Mouse (Mus musculus) ovary, adult 18-20 months (tissue): ENCODE measurements around the gene Nfia.

Experiments
- DNase-seq: peaks from one replicate; pipeline ENCODE4 v3.0.0; 2022; ENCODE audit warnings: low spot score, mixed read lengths

Nfia gene

GRCm38 (mm10) chr4:98104161-98104560 lies 331.6 kb downstream of the Nfia start:
- DNase-seq, result peak; percentile 29

GRCm38 (mm10) chr4:98104911-98105702 lies 332.6 kb downstream of the Nfia start:
- DNase-seq, result no peak

- DNase-seq, result no peak
These were observed 333.4 kb downstream of the Nfia start for GRCm38 (mm10) chr4:98105971-98106370.

- DNase-seq, result no peak
These were observed 334.0 kb downstream of the Nfia start for GRCm38 (mm10) chr4:98106445-98107092.

GRCm38 (mm10) chr4:98107093-98107453 lies 334.5 kb downstream of the Nfia start:
- DNase-seq, result no peak

GRCm38 (mm10) chr4:98107936-98108675 lies 335.6 kb downstream of the Nfia start:
- DNase-seq, result no peak

GRCm38 (mm10) chr4:98108676-98109016 lies 336.1 kb downstream of the Nfia start:
- no peak for DNase-seq

- DNase-seq, result peak; percentile 49
These were observed 336.5 kb downstream of the Nfia start for GRCm38 (mm10) chr4:98109064-98109463.

- DNase-seq, result no peak
These were observed 337.4 kb downstream of the Nfia start for GRCm38 (mm10) chr4:98109911-98110310.

- DNase-seq, result no peak
These were observed 340.9 kb downstream of the Nfia start for GRCm38 (mm10) chr4:98113289-98114024.

GRCm38 (mm10) chr4:98114966-98115365 lies 342.4 kb downstream of the Nfia start:
- no peak for DNase-seq

GRCm38 (mm10) chr4:98115401-98115800 lies 342.9 kb downstream of the Nfia start:
- no peak for DNase-seq

GRCm38 (mm10) chr4:98116046-98116445 lies 343.5 kb downstream of the Nfia start:
- DNase-seq, result no peak

GRCm38 (mm10) chr4:98118126-98118525 lies 345.6 kb downstream of the Nfia start:
- no peak for DNase-seq

GRCm38 (mm10) chr4:98118761-98119675 lies 346.5 kb downstream of the Nfia start:
- no peak for DNase-seq

- DNase-seq, result no peak
These were observed 347.5 kb downstream of the Nfia start for GRCm38 (mm10) chr4:98119949-98120531.

- no peak for DNase-seq
These were observed 348.3 kb downstream of the Nfia start for GRCm38 (mm10) chr4:98120706-98121340.

GRCm38 (mm10) chr4:98126003-98126677 lies 353.6 kb downstream of the Nfia start:
- no peak for DNase-seq

- peak; percentile 19 for DNase-seq
These were observed 358.3 kb downstream of the Nfia start for GRCm38 (mm10) chr4:98130798-98131197.

GRCm38 (mm10) chr4:98134027-98134426 lies 361.5 kb downstream of the Nfia start:
- no peak for DNase-seq
